Mouse (Mus musculus) A20 (cell line): ENCODE results near the gene Agfg2.

ENCODE experiments used
- DNase-seq: peaks from one replicate; pipeline ENCODE4 v3.0.0-alpha.2; 2011; ENCODE audit warnings: low read depth, low spot score

Agfg2 gene

GRCm38 (mm10) chr5:137609292-137609691 is 75.2 kb downstream of the Agfg2 start:
- DNase-seq, result no peak

DNA sequence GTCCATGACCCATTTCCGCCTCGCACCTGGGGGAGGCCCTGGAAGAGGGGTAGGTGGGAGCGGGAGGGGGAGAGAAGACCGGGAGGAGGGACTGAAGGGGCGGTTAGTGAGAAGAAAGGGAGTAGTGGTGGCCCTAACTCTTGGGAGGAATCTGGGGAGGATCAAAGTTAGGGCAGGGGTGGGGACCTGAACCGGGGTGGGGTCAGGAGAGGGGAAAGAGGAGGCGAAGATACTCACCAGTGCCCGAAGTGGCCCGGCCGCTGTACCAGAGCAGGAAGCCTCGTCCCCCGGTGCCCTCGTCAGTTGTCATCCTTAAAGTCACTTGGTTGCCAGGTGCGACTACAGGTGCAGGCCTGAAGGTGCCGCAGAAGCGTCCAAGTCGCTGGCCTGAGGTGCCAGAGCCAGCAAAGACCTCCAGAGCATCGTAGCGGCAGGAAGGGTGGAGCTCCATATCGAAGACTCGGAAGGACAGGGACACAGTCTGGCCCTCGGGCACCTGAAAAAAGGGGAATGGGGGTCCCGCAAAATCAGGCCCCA is 75.8 kb downstream of the Agfg2 start:
- DNase-seq, result no peak

DNA sequence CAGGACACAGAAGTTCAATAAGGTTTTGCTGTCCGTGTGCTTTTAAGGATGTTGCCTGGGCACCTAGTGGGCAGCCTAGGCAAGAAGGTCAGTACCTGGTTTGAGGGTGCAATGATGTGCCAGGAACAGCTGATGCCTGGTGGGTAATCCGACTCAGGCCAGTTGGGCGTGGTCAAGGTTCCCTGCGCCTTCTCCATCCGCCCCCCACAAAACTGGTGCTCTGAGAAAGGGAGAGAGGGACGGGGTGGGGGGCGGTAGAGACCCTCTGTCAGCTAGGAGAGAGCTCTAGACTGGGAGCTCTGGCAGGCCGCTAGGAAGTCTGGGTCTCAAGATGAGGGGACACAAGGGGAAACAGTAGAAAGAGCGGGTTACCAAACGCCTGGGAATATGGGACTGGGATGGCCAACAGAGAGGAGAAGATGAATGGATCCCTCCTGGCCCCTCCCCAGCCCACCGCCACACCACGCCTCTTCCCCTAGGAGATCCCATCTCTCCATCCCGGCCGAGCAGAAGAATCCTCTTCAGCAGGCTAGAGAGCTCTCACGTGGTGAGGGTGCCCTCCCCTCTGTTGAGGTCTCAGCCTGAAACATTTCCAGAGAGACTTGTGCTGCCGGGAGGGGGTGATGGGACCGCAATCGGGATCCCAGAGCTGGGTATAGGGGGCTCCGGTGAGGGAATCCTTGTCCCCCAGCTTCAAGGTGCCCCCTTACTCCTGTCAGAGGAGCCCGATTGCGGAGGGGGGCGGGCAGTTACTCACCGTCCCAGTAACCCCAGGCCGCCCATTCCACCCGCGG is 76.5 kb downstream of the Agfg2 start:
- no peak for DNase-seq

DNA sequence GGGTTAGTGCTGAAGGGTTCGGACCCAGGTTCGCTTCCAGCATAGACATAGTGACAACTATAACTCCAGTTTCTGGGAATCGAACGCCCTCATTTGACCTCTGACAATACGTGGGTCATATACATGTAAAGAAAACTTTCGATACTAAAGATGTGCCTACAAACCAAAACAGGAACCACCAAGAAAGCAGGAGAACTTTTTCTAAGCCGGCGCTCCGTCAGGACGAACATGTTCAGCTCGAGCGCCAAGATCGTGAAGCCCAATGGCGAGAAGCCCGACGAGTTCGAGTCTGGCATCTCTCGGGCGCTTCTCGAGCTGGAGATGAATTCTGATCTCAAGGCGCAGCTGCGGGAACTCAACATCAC is 83.2 kb downstream of the Agfg2 start:
- no peak for DNase-seq

GRCm38 (mm10) chr5:137600619-137601364 is 83.7 kb downstream of the Agfg2 start, which contains the start of gene Mospd3:
Mospd3 (minus strand) TSS chr5:137601058.
- peak; percentile 99 for DNase-seq
